Comparison of ENCODE assay signal across 17 mouse cellular contexts in the genomic region with DNA sequence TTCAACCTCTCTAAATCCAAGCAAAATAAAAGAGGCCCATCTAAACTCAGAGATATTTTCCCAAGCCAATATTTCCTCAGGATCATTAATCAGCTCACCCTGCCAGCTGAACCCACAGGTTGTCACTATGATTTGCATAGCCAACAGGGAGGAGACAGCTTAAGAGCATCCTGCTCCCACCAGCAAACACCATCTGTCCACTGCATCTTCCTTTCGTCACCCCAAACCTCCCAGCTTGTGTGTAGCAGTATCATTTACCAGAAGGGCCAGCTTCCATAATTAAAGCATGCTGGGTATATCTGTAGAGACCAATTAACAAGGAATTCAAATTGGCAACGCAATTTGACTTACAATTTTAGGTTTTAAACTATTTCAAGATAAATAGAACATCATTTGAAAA. TPM values are rescaled to one million over a fixed set of nuclear protein-coding genes. Genes with fewer than 3 reads are reported as not detected.
A peak's percentile ranks its signal among the peaks of the same experiment; 100 is the strongest.
DNase-seq lines count a peak whose midpoint lies in the region; ATAC-seq lines count a peak whose summit lies in the region.
"Had no signal": no experiment of that assay in that cellular context is flagged by ENCODE, and none has a peak within 500 bp of the region (broad histone marks: within the 10 kb centered on the region; RNA-seq: fewer than 3 reads in every experiment).

No protein-coding gene starts in this region.

- no peaks in the 10 kb centered on the region for H3K4me1 ChIP-seq in embryonic facial prominence, embryonic 14.5 days (ENCODE audit: control insufficient read depth, insufficient read depth, low read length)
- no peaks in the 10 kb centered on the region for H3K4me1 ChIP-seq in embryonic facial prominence, embryonic 10.5 days
- no peaks in the 10 kb centered on the region for H3K4me1 ChIP-seq in midbrain, embryonic 12.5 days
- no peaks in the 10 kb centered on the region for H3K4me1 ChIP-seq in midbrain, embryonic 15.5 days
- H3K4me1 ChIP-seq in hindbrain, embryonic 13.5 days (replicated peaks) = no peaks in the 10 kb centered on the region
- H3K4me1 ChIP-seq in neural tube, embryonic 13.5 days (replicated peaks) = 0 out of 2 replicates have a peak, but pooled peaks cover 4% of the 10 kb centered on the region
- H3K4me1 ChIP-seq: stomach, embryonic 15.5 days had no signal

- no peaks in the 10 kb centered on the region for H3K9me3 ChIP-seq in embryonic facial prominence, embryonic 14.5 days (ENCODE audit: control insufficient read depth, low read length)
- no peaks in the 10 kb centered on the region for H3K9me3 ChIP-seq in embryonic facial prominence, embryonic 10.5 days
- H3K9me3 ChIP-seq in midbrain, embryonic 12.5 days = no peaks in the 10 kb centered on the region
- no peaks in the 10 kb centered on the region for H3K9me3 ChIP-seq in midbrain, embryonic 15.5 days
- H3K9me3 ChIP-seq in hindbrain, embryonic 13.5 days = no peaks in the 10 kb centered on the region
- no peaks in the 10 kb centered on the region for H3K9me3 ChIP-seq in neural tube, embryonic 13.5 days
- H3K9me3 ChIP-seq: heart, embryonic 15.5 days; stomach, embryonic 15.5 days had no signal

- H3K27me3 ChIP-seq in embryonic facial prominence, embryonic 14.5 days (replicated peaks; ENCODE audit: control insufficient read depth, insufficient read depth, low read length) = no peaks in the 10 kb centered on the region
- no peaks in the 10 kb centered on the region for H3K27me3 ChIP-seq in embryonic facial prominence, embryonic 10.5 days (replicated peaks; ENCODE audit: low read depth, poor library complexity, severe bottlenecking)
- H3K27me3 ChIP-seq in midbrain, embryonic 12.5 days = no peaks in the 10 kb centered on the region
- no peaks in the 10 kb centered on the region for H3K27me3 ChIP-seq in midbrain, embryonic 15.5 days (replicated peaks)
- no peaks in the 10 kb centered on the region for H3K27me3 ChIP-seq in hindbrain, embryonic 13.5 days
- no peaks in the 10 kb centered on the region for H3K27me3 ChIP-seq in neural tube, embryonic 13.5 days
- H3K27me3 ChIP-seq: heart, embryonic 15.5 days; Patski; stomach, embryonic 15.5 days had no signal

- no peak overlapping the region for H3K4me2 ChIP-seq in embryonic facial prominence, embryonic 14.5 days (ENCODE audit: low read depth, low read length)
- no peak overlapping the region for H3K4me2 ChIP-seq in midbrain, embryonic 12.5 days (replicated peaks)
- H3K4me2 ChIP-seq in midbrain, embryonic 15.5 days = no peak overlapping the region
- H3K4me2 ChIP-seq in hindbrain, embryonic 13.5 days = no peak overlapping the region
- no peak overlapping the region for H3K4me2 ChIP-seq in neural tube, embryonic 13.5 days
- H3K4me2 ChIP-seq: heart, embryonic 15.5 days; stomach, embryonic 15.5 days had no signal

- no peak overlapping the region for H3K27ac ChIP-seq in embryonic facial prominence, embryonic 14.5 days (replicated peaks; ENCODE audit: low read depth, low read length)
- H3K27ac ChIP-seq in embryonic facial prominence, embryonic 10.5 days (replicated peaks) = no peak overlapping the region
- no peak overlapping the region for H3K27ac ChIP-seq in midbrain, embryonic 12.5 days (replicated peaks)
- no peak overlapping the region for H3K27ac ChIP-seq in midbrain, embryonic 15.5 days
- H3K27ac ChIP-seq in hindbrain, embryonic 13.5 days = no peak overlapping the region
- no peak overlapping the region for H3K27ac ChIP-seq in neural tube, embryonic 13.5 days (replicated peaks)
- H3K27ac ChIP-seq: heart, embryonic 15.5 days; kidney, postnatal 0 days; left cerebral cortex, adult 2 months; macrophage; stomach, embryonic 15.5 days had no signal

- peaks cover 36% of the 10 kb centered on the region for H3K36me3 ChIP-seq in embryonic facial prominence, embryonic 14.5 days (ENCODE audit: control insufficient read depth, insufficient read depth, low read length)
- peaks cover 81% of the 10 kb centered on the region for H3K36me3 ChIP-seq in embryonic facial prominence, embryonic 10.5 days (replicated peaks)
- H3K36me3 ChIP-seq in midbrain, embryonic 12.5 days = peaks cover 27% of the 10 kb centered on the region
- H3K36me3 ChIP-seq in midbrain, embryonic 15.5 days (replicated peaks) = peaks cover 7% of the 10 kb centered on the region; the same call in 1 of the 2 replicates
- peaks cover 17% of the 10 kb centered on the region for H3K36me3 ChIP-seq in hindbrain, embryonic 13.5 days
- peaks cover 31% of the 10 kb centered on the region for H3K36me3 ChIP-seq in neural tube, embryonic 13.5 days

- no peak for DNase-seq in embryonic facial prominence, embryonic 14.5 days (ENCODE audit: low spot score)
- DNase-seq in embryonic facial prominence, embryonic 10.5 days (ENCODE audit: low spot score) = no peak
- no peak for DNase-seq in adrenal gland, postnatal 4 days (ENCODE audit: low spot score in 2 of 2)
- DNase-seq: cerebellum, adult 9-10 months; lung, adult 18-20 months had no signal

- H3K9ac ChIP-seq in embryonic facial prominence, embryonic 14.5 days (ENCODE audit: low read depth, low read length) = no peak overlapping the region
- H3K9ac ChIP-seq in midbrain, embryonic 12.5 days (replicated peaks) = no peak overlapping the region
- H3K9ac ChIP-seq in midbrain, embryonic 15.5 days = no peak overlapping the region
- H3K9ac ChIP-seq in hindbrain, embryonic 13.5 days = no peak overlapping the region; the same call in 1 of the 2 replicates
- no peak overlapping the region for H3K9ac ChIP-seq in neural tube, embryonic 13.5 days
- H3K9ac ChIP-seq: heart, embryonic 15.5 days; stomach, embryonic 15.5 days had no signal

- peak; percentile 54; the same call in 1 of the 2 replicates for ATAC-seq in embryonic facial prominence, embryonic 14.5 days (ENCODE audit: low read depth)
- ATAC-seq in midbrain, embryonic 12.5 days (ENCODE audit: low FRiP score, low read depth) = peak; percentile 66
- ATAC-seq in midbrain, embryonic 15.5 days (replicated peaks) = no peak; the same call in 1 of the 2 replicates
- ATAC-seq in hindbrain, embryonic 13.5 days (ENCODE audit: low FRiP score) = peak; percentile 57; the same call in 1 of the 2 replicates
- ATAC-seq in neural tube, embryonic 13.5 days (ENCODE audit: low read depth) = peak; percentile 36; the same call in 1 of the 2 replicates
- ATAC-seq in frontal cortex, adult (ENCODE audit: low TSS enrichment) = no peak
- ATAC-seq: inflammation-experienced regulatory T-cells, adult 6 months; Patski had no signal

- no peak overlapping the region for H3K4me3 ChIP-seq in embryonic facial prominence, embryonic 14.5 days (ENCODE audit: low read depth, low read length)
- H3K4me3 ChIP-seq in embryonic facial prominence, embryonic 10.5 days = no peak overlapping the region
- H3K4me3 ChIP-seq in midbrain, embryonic 12.5 days = no peak overlapping the region
- no peak overlapping the region for H3K4me3 ChIP-seq in midbrain, embryonic 15.5 days
- no peak overlapping the region for H3K4me3 ChIP-seq in hindbrain, embryonic 13.5 days
- no peak overlapping the region for H3K4me3 ChIP-seq in neural tube, embryonic 13.5 days
- H3K4me3 ChIP-seq: heart, embryonic 15.5 days; left cerebral cortex, adult 2 months; stomach, embryonic 15.5 days had no signal

- WGBS in embryonic facial prominence, embryonic 14.5 days = 84% methylated on average over 2 of the region's 2 CpGs
- WGBS in embryonic facial prominence, embryonic 10.5 days = 91% methylated on average over 2 of the region's 2 CpGs
- WGBS in midbrain, embryonic 12.5 days = 75% methylated on average over 2 of the region's 2 CpGs
- WGBS in midbrain, embryonic 15.5 days = 59% methylated on average over 2 of the region's 2 CpGs
- WGBS in hindbrain, embryonic 13.5 days = 61% methylated on average over 2 of the region's 2 CpGs
- 49% methylated on average over 2 of the region's 2 CpGs for WGBS in neural tube, embryonic 13.5 days

RNA-seq across cellular contexts. Expression of a gene that starts 40.8 kb away (rescaled TPM):
- 38.0 and 41.7 TPM in 2 replicates for polyA plus RNA-seq in embryonic facial prominence, embryonic 14.5 days (2014; fragmentation: Nextera tagmentation; extraction: Ambion mirVana)
- 24.3 and 26.9 TPM in 2 replicates for polyA plus RNA-seq in embryonic facial prominence, embryonic 10.5 days (2016; fragmentation: Nextera tagmentation; extraction: Ambion mirVana)
- 25.0 and 26.2 TPM in 2 replicates for polyA plus RNA-seq in midbrain, embryonic 12.5 days (2016; fragmentation: Nextera tagmentation; extraction: Ambion mirVana)
- polyA plus RNA-seq in midbrain, embryonic 15.5 days (2015; fragmentation: Nextera tagmentation; extraction: Ambion mirVana) = 43.4 and 44.4 TPM in 2 replicates
- 50.0 and 50.4 TPM in 2 replicates for polyA plus RNA-seq in hindbrain, embryonic 13.5 days (2015; fragmentation: Nextera tagmentation; extraction: Ambion mirVana)
- polyA plus RNA-seq in neural tube, embryonic 13.5 days (2015; fragmentation: Nextera tagmentation; extraction: Ambion mirVana) = 49.3 and 55.2 TPM in 2 replicates
- total RNA-seq in adrenal gland, postnatal 4 days (2021) = 10 to 100 TPM; 26.9 to 28.1 TPM

Comparison
In these comparisons a context has a peak if more than half of its experiments do, and no peak if none do; other contexts are left out.
1. ATAC-seq: peak in embryonic facial prominence, embryonic 14.5 days (single experiment), midbrain, embryonic 12.5 days (single experiment), hindbrain, embryonic 13.5 days (single experiment) and neural tube, embryonic 13.5 days (single experiment); none in midbrain, embryonic 15.5 days (single experiment) and frontal cortex, adult (single experiment).